Mouse (Mus musculus): ENCODE measurements around the gene Krr1. TPM values are rescaled to one million over a fixed set of nuclear protein-coding genes. Genes with fewer than 3 reads are reported as not detected.

Gene Krr1
- total RNA-seq, 2 experiments from 2014 or later = 12.6 to 16.8 TPM

Other genes with a start within 250 kb of the Krr1 start
- gene Glipr1, start 30.0 kb downstream of the Krr1 start, total RNA-seq (2015; ENCODE audit: low replicate concordance) = 62.5 and 76.0 TPM in 2 replicates
- gene Glipr1, start 30.0 kb downstream of the Krr1 start, total RNA-seq (2017; ENCODE audit: low replicate concordance) = 16.2 and 16.6 TPM in 2 replicates
- not detected in 2 replicates for gene Glipr1l1, start 87.5 kb downstream of the Krr1 start, total RNA-seq (2015; ENCODE audit: low replicate concordance)
- not detected in 2 replicates for gene Glipr1l1, start 87.5 kb downstream of the Krr1 start, total RNA-seq (2017; ENCODE audit: low replicate concordance)
- gene Glipr1l2, start 110.7 kb downstream of the Krr1 start, total RNA-seq (2015; ENCODE audit: low replicate concordance) = not detected in 2 replicates
- not detected in 2 replicates for gene Glipr1l2, start 110.7 kb downstream of the Krr1 start, total RNA-seq (2017; ENCODE audit: low replicate concordance)
- gene Glipr1l3, start 187.7 kb downstream of the Krr1 start, total RNA-seq (2015; ENCODE audit: low replicate concordance) = not detected in 2 replicates
- not detected in 2 replicates for gene Glipr1l3, start 187.7 kb downstream of the Krr1 start, total RNA-seq (2017; ENCODE audit: low replicate concordance)
- not detected in 2 replicates for gene Caps2, start 191.0 kb downstream of the Krr1 start, total RNA-seq (2015; ENCODE audit: low replicate concordance)
- not detected in 2 replicates for gene Caps2, start 191.0 kb downstream of the Krr1 start, total RNA-seq (2017; ENCODE audit: low replicate concordance)